Mouse (Mus musculus) hindbrain, embryonic 11.5 days (tissue): ENCODE results near the gene Sars2. TPM values are rescaled to one million over a fixed set of nuclear protein-coding genes. Genes with fewer than 3 reads are reported as not detected.
"Not testable (repeated sequence)": the region's sequence is repeated elsewhere in the genome, so short reads cannot be mapped to it uniquely, and the experiment has no call there.

Source experiments
- ATAC-seq: fragments of 200-750 bp; cut with Nextera tagmentation; 2 replicates; pipeline ENCODE4 v1.8.0; 2017; ENCODE audit warnings: mild to moderate bottlenecking, moderate TSS enrichment, moderate library complexity; ENCODE audit not compliant: low FRiP score
- DNase-seq: peaks from one replicate; pipeline ENCODE4 v3.0.0-alpha.2; 2015; ENCODE audit warnings: low spot score
- H3K27ac ChIP-seq: fragments of 300-500 bp; sonication (generic); 2 replicates; pipeline ENCODE4 v1.5.1; 2014; ENCODE audit warnings: mild to moderate bottlenecking, low read depth, low read length
- H3K27me3 ChIP-seq: fragments of 300-500 bp; sonication (generic); 2 replicates; pipeline ENCODE4 v1.6.1; 2014; ENCODE audit warnings: mild to moderate bottlenecking, low read length, moderate library complexity, mixed read lengths; ENCODE audit not compliant: control insufficient read depth, insufficient read depth
- H3K36me3 ChIP-seq: fragments of 300-500 bp; sonication (generic); 2 replicates; pipeline ENCODE4 v1.6.1; 2014; ENCODE audit warnings: mild to moderate bottlenecking, low read length, moderate library complexity, mixed read lengths; ENCODE audit not compliant: control insufficient read depth, insufficient read depth
- H3K4me1 ChIP-seq: fragments of 300-500 bp; sonication (generic); replicated peaks from 2 replicates; pipeline ENCODE4 v1.6.1; 2014; ENCODE audit warnings: low read length, mixed read lengths; ENCODE audit not compliant: control insufficient read depth, insufficient read depth
- H3K4me2 ChIP-seq: fragments of 300-500 bp; sonication (generic); replicated peaks from 2 replicates; pipeline ENCODE4 v1.6.1; 2014; ENCODE audit warnings: mild to moderate bottlenecking, low read depth, low read length
- H3K4me3 ChIP-seq: fragments of 300-500 bp; sonication (generic); 2 replicates; pipeline ENCODE4 v1.5.1; 2014; ENCODE audit warnings: low read depth, low read length
- H3K9ac ChIP-seq: fragments of 300-500 bp; sonication (generic); 2 replicates; pipeline ENCODE4 v1.6.1; 2014; ENCODE audit warnings: low read depth, low read length
- H3K9me3 ChIP-seq: fragments of 300-500 bp; sonication (generic); 2 replicates; pipeline ENCODE4 v1.6.1; 2016; ENCODE audit warnings: low read length; ENCODE audit not compliant: control insufficient read depth
- WGBS: fragments of 180-500 bp; shearing (Covaris S2); extraction: QIAGEN DNeasy Blood & Tissue Kit; methylation state at CpG from one replicate; pipeline ENCODE4 v1.1.7; 2014; 5-methylcytosine and 5-hydroxymethylcytosine counted together
- polyA plus RNA-seq: library from polyadenylated mRNA; unstranded; fragments of >200 nt; fragmentation: Nextera tagmentation; extraction: Ambion mirVana; gene quantifications from 2 replicates; pipeline ENCODE4 v1.2.1, GENCODE M21; 2014

The Sars2 gene
- 27.2 and 27.7 TPM in 2 replicates for polyA plus RNA-seq

- no peaks in the 10 kb centered on the region for H3K9me3 ChIP-seq
- no peaks in the 10 kb centered on the region for H3K27me3 ChIP-seq
- H3K4me3 ChIP-seq: peak within 1 kb of the TSS; percentile 59
- peak within 1 kb of the TSS; percentile 76 for H3K9ac ChIP-seq
- peak; percentile 99 for ATAC-seq
- under 1% methylated on average over 39 of the region's 39 CpGs for WGBS
- H3K27ac ChIP-seq: no peak within 1 kb of the TSS; the same call in 1 of the 2 replicates
- no peaks in the 10 kb centered on the region for H3K4me1 ChIP-seq
- no peaks in the 10 kb centered on the region; the same call in 1 of the 2 replicates for H3K36me3 ChIP-seq
- DNase-seq: peak; percentile 93
- H3K4me2 ChIP-seq: peak within 1 kb of the TSS; percentile 76
These were observed at the start of gene Sars2, which contains the start of gene Mrps12 for GRCm38 (mm10) chr7:28741709-28742438. TSS of gene Sars2 (plus strand) at chr7:28741992. TSS of gene Mrps12 (minus strand) at chr7:28741820.

DNA sequence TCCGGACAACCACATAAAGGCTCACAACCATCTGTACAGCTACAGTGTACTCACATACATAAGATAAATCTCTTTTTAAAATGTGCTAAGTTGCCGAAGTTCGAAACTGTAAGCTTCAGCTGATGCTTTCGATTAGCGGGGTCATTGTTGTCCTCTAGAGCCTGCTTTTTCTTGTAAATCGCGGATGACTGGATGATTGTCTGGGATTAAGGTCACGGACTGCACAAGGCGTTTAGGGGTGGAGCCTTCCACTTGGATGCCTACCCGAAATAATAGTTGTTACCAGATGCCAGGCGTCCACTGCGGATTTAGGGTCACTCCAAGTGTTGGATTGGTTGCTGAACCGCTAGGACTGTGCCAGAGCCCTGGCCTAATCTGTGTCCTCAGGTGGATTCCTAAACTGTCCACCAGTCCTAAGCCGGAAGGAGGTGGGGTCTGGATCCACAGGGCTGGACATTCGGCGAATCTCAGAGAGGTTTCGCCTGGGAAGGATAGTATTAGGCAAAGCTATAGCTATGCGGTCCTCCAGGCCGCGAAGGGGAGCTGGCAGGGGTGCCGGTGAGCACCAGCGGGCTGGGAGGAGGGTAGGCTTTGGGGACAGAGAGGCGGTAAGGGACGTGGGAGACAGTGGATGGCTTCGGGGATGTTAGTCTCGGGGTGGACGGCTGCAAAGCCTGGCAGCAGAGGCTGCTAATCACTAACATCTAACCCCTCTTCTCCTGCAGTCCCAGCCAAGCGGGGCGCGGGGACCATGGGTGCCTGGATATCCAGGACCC lies 49.1 kb upstream of the Sars2 start, which contains the start of gene Fbxo27:
Fbxo27 (plus strand) TSS at position 305 of the 776 bp plus-strand sequence.
- Histone ChIP-seq H3K9me3 (no peaks in the 10 kb centered on the region), H3K27ac (0 out of 2 replicates have a peak within 1 kb of the TSS, but pooled peaks have one; percentile 30), H3K9ac (peak within 1 kb of the TSS; percentile 56; the same call in 1 of the 2 replicates), H3K4me2 (peak within 1 kb of the TSS; percentile 85), H3K4me1 (peaks cover 2% of the 10 kb centered on the region; the same call in 1 of the 2 replicates), H3K4me3 (peak within 1 kb of the TSS; percentile 47), H3K36me3 (no peaks in the 10 kb centered on the region), H3K27me3 (peaks cover 4% of the 10 kb centered on the region; the same call in 1 of the 2 replicates)
- ATAC-seq: peak; percentile 65
- peak; percentile 33 for DNase-seq
- WGBS: 30% methylated on average over 28 of the region's 30 CpGs

DNA sequence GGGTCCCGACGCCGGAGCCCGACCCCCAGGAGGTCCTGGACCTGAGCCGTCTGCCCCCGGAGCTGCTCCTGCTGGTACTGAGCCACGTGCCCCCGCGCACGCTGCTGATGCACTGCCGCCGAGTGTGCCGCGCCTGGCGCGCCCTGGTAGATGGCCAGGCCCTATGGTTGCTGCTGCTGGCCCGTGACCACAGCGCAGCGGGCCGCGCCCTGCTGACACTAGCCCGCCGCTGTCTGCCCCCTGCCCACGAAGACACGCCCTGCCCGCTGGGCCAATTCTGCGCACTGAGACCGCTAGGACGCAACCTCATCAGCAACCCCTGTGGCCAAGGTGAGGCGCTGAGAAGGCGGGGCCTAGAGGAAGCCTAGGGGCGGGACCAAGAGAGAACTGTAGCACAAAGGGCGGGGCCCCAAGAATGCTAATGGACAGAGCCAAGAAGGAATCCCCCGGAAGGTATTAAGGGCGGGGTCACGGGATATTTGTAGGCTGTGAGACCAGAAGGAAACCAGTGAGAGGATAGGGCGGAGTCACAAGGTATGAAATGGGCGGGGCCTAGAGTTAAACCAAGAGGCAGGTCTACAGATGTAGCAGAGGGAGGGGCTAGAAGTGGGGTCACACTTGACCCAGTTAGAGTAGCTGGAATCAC lies 48.3 kb upstream of the Sars2 start:
- Histone ChIP-seq H3K9ac (peak overlapping the region; percentile 56; the same call in 1 of the 2 replicates), H3K27ac (0 out of 2 replicates have a peak overlapping the region, but pooled peaks have one; percentile 30), H3K4me3 (peak overlapping the region; percentile 47), H3K4me2 (peak overlapping the region; percentile 85), H3K4me1 (peaks cover 2% of the 10 kb centered on the region; the same call in 1 of the 2 replicates), H3K27me3 (peaks cover 4% of the 10 kb centered on the region; the same call in 1 of the 2 replicates), H3K9me3 (no peaks in the 10 kb centered on the region), H3K36me3 (no peaks in the 10 kb centered on the region)
- DNase-seq (peak; percentile 81), ATAC-seq (peak; percentile 83)
- WGBS: under 1% methylated on average over 35 of the region's 38 CpGs

- Histone ChIP-seq H3K9ac (no peak overlapping the region), H3K27me3 (peaks cover 4% of the 10 kb centered on the region; the same call in 1 of the 2 replicates), H3K9me3 (no peaks in the 10 kb centered on the region), H3K4me1 (peaks cover 2% of the 10 kb centered on the region; the same call in 1 of the 2 replicates), H3K27ac (no peak overlapping the region), H3K4me2 (no peak overlapping the region), H3K36me3 (no peaks in the 10 kb centered on the region), H3K4me3 (no peak overlapping the region)
- 7% methylated on average over 14 of the region's 14 CpGs for WGBS
- DNase-seq (peak; percentile 36), ATAC-seq (no peak)
These were observed 47.4 kb upstream of the Sars2 start for GRCm38 (mm10) chr7:28694423-28694822.

DNA sequence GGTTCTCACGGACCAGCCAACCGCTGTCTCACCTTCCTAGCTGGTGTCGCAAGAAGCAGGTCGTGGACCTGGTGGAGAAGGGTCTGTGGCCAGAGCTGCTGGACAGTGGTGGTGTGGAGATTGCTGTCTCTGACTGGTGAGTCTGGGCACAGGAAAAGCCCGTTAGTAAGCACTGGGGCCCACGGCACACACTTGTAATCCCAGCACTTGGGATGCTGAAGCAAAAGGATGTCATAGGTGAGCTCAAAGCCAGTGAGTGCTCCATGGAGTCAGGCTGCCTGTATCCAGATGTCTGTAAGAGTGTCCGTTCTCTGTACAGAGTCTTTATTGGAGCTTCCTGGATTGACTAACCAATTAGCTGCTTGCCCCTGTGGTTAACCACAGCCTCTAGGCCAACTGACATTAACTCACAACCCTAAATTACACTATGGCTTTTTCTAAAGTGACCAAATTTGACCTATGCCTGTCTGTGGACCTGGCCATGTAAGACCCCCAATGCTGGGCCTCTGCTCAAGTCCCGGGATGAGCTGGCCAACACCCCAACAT lies 46.8 kb upstream of the Sars2 start:
- Histone ChIP-seq H3K27me3 (peaks cover 4% of the 10 kb centered on the region; the same call in 1 of the 2 replicates), H3K27ac (no peak overlapping the region), H3K4me2 (no peak overlapping the region), H3K4me1 (peaks cover 2% of the 10 kb centered on the region; the same call in 1 of the 2 replicates), H3K9ac (no peak overlapping the region), H3K4me3 (no peak overlapping the region), H3K9me3 (no peaks in the 10 kb centered on the region), H3K36me3 (no peaks in the 10 kb centered on the region)
- DNase-seq (no peak), ATAC-seq (no peak)
- WGBS: 54% methylated on average over 8 of the region's 8 CpGs

- H3K4me1 ChIP-seq: peaks cover 2% of the 10 kb centered on the region; the same call in 1 of the 2 replicates
- no peak overlapping the region for H3K27ac ChIP-seq
- H3K9me3 ChIP-seq: no peaks in the 10 kb centered on the region
- H3K36me3 ChIP-seq: no peaks in the 10 kb centered on the region
- H3K4me2 ChIP-seq: no peak overlapping the region
- WGBS: 91% methylated on average over 11 of the region's 11 CpGs
- ATAC-seq (no peak), DNase-seq (no peak)
- H3K4me3 ChIP-seq: no peak overlapping the region
- H3K9ac ChIP-seq: no peak overlapping the region
- peaks cover 4% of the 10 kb centered on the region; the same call in 1 of the 2 replicates for H3K27me3 ChIP-seq
These were observed 44.5 kb upstream of the Sars2 start for GRCm38 (mm10) chr7:28697277-28697676.

DNA sequence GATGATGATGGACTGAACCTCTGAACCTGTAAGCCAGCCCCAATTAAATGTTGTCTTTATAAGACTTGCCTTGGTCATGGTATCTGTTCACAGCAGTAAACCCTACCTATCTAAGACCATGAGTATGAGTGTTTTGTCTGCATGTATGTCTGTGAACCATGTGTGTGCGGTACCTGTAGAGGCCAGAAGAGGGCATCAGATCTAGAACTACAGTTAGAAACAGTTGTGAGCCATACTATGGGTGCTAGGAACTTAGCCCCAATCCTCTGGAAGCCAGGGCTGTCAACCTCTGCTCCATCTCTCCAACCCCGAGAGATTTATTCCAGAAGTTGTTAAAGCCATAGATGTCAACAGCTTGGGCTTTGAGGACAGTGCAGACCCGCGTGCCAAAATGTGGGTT lies 41.5 kb upstream of the Sars2 start:
- 94% methylated on average over 4 of the region's 4 CpGs for WGBS
- no peaks in the 10 kb centered on the region for H3K27me3 ChIP-seq
- no peak overlapping the region for H3K4me2 ChIP-seq
- H3K27ac ChIP-seq: no peak overlapping the region
- ATAC-seq (no peak), DNase-seq (no peak)
- no peaks in the 10 kb centered on the region for H3K36me3 ChIP-seq
- no peak overlapping the region for H3K4me3 ChIP-seq
- H3K4me1 ChIP-seq: no peaks in the 10 kb centered on the region
- no peaks in the 10 kb centered on the region for H3K9me3 ChIP-seq
- H3K9ac ChIP-seq: no peak overlapping the region

GRCm38 (mm10) chr7:28701306-28701705 lies 40.5 kb upstream of the Sars2 start:
- ATAC-seq, H3K4me1 ChIP-seq: not testable (repeated sequence)
- 96% methylated on average over 12 of the region's 12 CpGs for WGBS

More at GRCm38 (mm10) chr7:28701306-28701705, 40.5 kb upstream of the Sars2 start:
- not testable (repeated sequence) for H3K4me2 ChIP-seq, H3K36me3 ChIP-seq, H3K27me3 ChIP-seq, H3K9me3 ChIP-seq, DNase-seq, H3K27ac ChIP-seq, H3K9ac ChIP-seq, H3K4me3 ChIP-seq
